Mouse (Mus musculus): ENCODE data around the gene Usp6nl.

- TF ChIP-seq CTCF (IDR thresholded peaks at IDR 0.05; ENCODE audit: low read depth) (no peak), EP300 (IDR thresholded peaks at IDR 0.05; ENCODE audit: low read depth) (no peak)
Measured at GRCm38 (mm10) chr2:6363126-6363525, 40.7 kb downstream of the Usp6nl start.
